Mouse (Mus musculus): ENCODE data around the gene Frrs1l. TPM values are rescaled to one million over a fixed set of nuclear protein-coding genes. Genes with fewer than 3 reads are reported as not detected.

Frrs1l gene
- total and polyA plus RNA-seq, 3 experiments = not detected

DNA sequence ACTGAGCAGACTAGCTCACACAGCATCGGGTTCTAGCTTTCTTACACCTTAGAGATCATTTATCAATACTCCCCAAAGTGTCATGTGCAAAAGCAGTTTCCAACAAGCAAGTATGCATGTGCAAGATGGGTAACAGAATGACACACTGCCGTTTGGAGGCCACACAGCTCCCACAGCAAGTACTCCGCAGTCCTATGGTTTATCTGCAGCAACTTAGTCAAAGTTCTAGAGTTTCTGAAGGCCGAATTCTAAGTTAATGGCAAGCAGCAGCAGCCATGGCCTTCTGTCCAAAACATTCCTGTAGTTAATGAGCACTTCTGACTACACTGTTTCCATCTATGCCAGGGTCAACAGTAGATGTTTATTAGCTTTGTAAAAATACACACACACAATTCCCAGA, 63.2 kb downstream of the Frrs1l start:
- DNase-seq (ENCODE audit: extremely low read depth) = no peak
- H3K9ac ChIP-seq (ENCODE audit: insufficient read depth, low read depth) = no peak overlapping the region
- H3K27ac ChIP-seq (ENCODE audit: insufficient read depth, low read depth) = no peak overlapping the region
- no peaks in the 10 kb centered on the region for H3K9me3 ChIP-seq (replicated peaks; ENCODE audit: low read length)
- H3K4me1 ChIP-seq (ENCODE audit: control insufficient read depth in 1 of 2, insufficient read depth in 2 of 2) = peaks cover 0 to 13% of the 10 kb centered on the region in 2 experiments; a peak in 1 of 4 replicates
- in situ Hi-C loops (cut with MboI; ENCODE audit: low pct_ligation_motif_present, low pct_unique_long_range_greater_than_20kb, low sequenced_read_pairs) (no loop called here), dilution Hi-C loops (cut with MboI; ENCODE audit: extremely low pct_ligation_motif_present, extremely low pct_unique_long_range_greater_than_20kb, low sequenced_read_pairs) (no loop called here)
- peaks cover 35 to 90% of the 10 kb centered on the region in 2 experiments for H3K36me3 ChIP-seq (replicated peaks in 1 of 2; ENCODE audit: control insufficient read depth in 1 of 2, insufficient read depth in 1 of 2, low read length in 1 of 2)
- H3K4me2 ChIP-seq (ENCODE audit: insufficient read depth, low read depth, poor library complexity, severe bottlenecking) = no peak overlapping the region
- no peak for TF ChIP-seq ETS1 (conservative IDR thresholded peaks at IDR 0.05; ENCODE audit: low read depth, low read length)
- no peak for TF ChIP-seq NELFE (IDR thresholded peaks at IDR 0.05; ENCODE audit: low read depth, low read length)
- TF ChIP-seq HCFC1 (IDR thresholded peaks at IDR 0.05; ENCODE audit: low read depth, low read length) = no peak
- TF ChIP-seq MYC (IDR thresholded peaks at IDR 0.05; ENCODE audit: low read depth, low read length) = no peak
- TF ChIP-seq RAD21 (IDR thresholded peaks at IDR 0.05; ENCODE audit: low read depth, low read length) = no peak
- no peak for TF ChIP-seq IRF4 (IDR thresholded peaks at IDR 0.05; ENCODE audit: low read depth, low read length)
- no peak for TF ChIP-seq ZKSCAN1 (IDR thresholded peaks at IDR 0.05; ENCODE audit: borderline replicate concordance, low read depth, low read length)
- no peak for TF ChIP-seq RCOR1 (conservative IDR thresholded peaks at IDR 0.05; ENCODE audit: low read depth, low read length)
- TF ChIP-seq KAT2A (IDR thresholded peaks at IDR 0.05; ENCODE audit: insufficient replicate concordance, low read length) = no peak
- TF ChIP-seq USF2 (conservative IDR thresholded peaks at IDR 0.05; ENCODE audit: low read depth, low read length) = no peak
- no peak for TF ChIP-seq TBP (conservative IDR thresholded peaks at IDR 0.05; ENCODE audit: low read depth, low read length)
- TF ChIP-seq ZMIZ1 (IDR thresholded peaks at IDR 0.05; ENCODE audit: low read depth, low read length) = no peak
- H3K27me3 ChIP-seq (replicated peaks) = no peaks in the 10 kb centered on the region
- H3K4me3 ChIP-seq (replicated peaks in 1 of 3; ENCODE audit: low read depth in 2 of 3, low read length in 2 of 3, poor library complexity in 1 of 3) = no peak overlapping the region
- no peaks in the 10 kb centered on the region for H3K79me2 ChIP-seq (replicated peaks; ENCODE audit: control insufficient read depth, extremely low read depth, insufficient read depth, poor library complexity, severe bottlenecking)

DNA sequence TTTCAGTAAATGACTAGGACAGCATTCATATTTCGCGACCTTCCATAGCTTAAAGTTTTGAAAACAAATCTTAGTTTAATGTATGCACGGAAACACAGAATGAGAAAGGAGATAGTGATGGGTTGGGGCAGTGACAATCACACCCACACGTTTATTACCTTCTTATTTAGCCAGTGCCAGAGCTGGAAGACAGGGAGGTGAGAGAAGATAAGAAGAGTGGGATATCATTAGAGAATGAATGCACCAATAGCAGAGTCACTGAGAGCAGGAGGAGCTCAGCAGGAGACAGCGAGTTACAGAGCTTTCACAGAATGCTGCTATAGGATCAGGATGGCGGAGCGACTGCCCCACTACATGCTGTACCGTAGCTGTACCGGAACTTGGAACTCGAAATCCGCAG, 68.0 kb downstream of the Frrs1l start:
- H3K4me1 ChIP-seq (ENCODE audit: control insufficient read depth in 1 of 2, insufficient read depth in 2 of 2) = peaks cover 0 to 13% of the 10 kb centered on the region in 2 experiments; a peak in 1 of 4 replicates
- dilution Hi-C loops (cut with MboI; ENCODE audit: extremely low pct_ligation_motif_present, extremely low pct_unique_long_range_greater_than_20kb, low sequenced_read_pairs) = no loop called here
- H3K27me3 ChIP-seq (replicated peaks) = no peaks in the 10 kb centered on the region
- TF ChIP-seq RAD21 (IDR thresholded peaks at IDR 0.05; ENCODE audit: low read depth, low read length) (no peak), CHD1 (IDR thresholded peaks at IDR 0.05; ENCODE audit: low read depth, low read length) (no peak), ZMIZ1 (IDR thresholded peaks at IDR 0.05; ENCODE audit: low read depth, low read length) (no peak), MXI1 (IDR thresholded peaks at IDR 0.05; ENCODE audit: low read depth, low read length) (no peak), HCFC1 (IDR thresholded peaks at IDR 0.05; ENCODE audit: low read depth, low read length) (no peak), MAZ (IDR thresholded peaks at IDR 0.05; ENCODE audit: low read depth, low read length) (no peak), MEF2A (IDR thresholded peaks at IDR 0.05; ENCODE audit: borderline replicate concordance, low read depth, low read length) (no peak), JUN (IDR thresholded peaks at IDR 0.05; ENCODE audit: insufficient read depth, low read depth, low read length) (no peak), IRF4 (IDR thresholded peaks at IDR 0.05; ENCODE audit: low read depth, low read length) (no peak), ZC3H11A (IDR thresholded peaks at IDR 0.05; ENCODE audit: low read depth, low read length) (no peak), NRF1 (IDR thresholded peaks at IDR 0.05; ENCODE audit: low read depth, low read length) (no peak), UBTF (IDR thresholded peaks at IDR 0.05; ENCODE audit: low read depth, low read length) (no peak), BHLHE40 (IDR thresholded peaks at IDR 0.05; ENCODE audit: low read depth, low read length) (no peak), ZKSCAN1 (IDR thresholded peaks at IDR 0.05; ENCODE audit: borderline replicate concordance, low read depth, low read length) (no peak), USF2 (conservative IDR thresholded peaks at IDR 0.05; ENCODE audit: low read depth, low read length) (no peak), USF1 (IDR thresholded peaks at IDR 0.05; ENCODE audit: low read depth, low read length) (no peak), SMC3 (IDR thresholded peaks at IDR 0.05; ENCODE audit: low read depth, low read length) (no peak)
- in situ Hi-C loops (cut with MboI; ENCODE audit: low pct_ligation_motif_present, low pct_unique_long_range_greater_than_20kb, low sequenced_read_pairs) = no loop called here
- H3K36me3 ChIP-seq (replicated peaks in 1 of 2; ENCODE audit: control insufficient read depth in 1 of 2, insufficient read depth in 1 of 2, low read length in 1 of 2) = peaks cover 35 to 76% of the 10 kb centered on the region in 2 experiments
- no peaks in the 10 kb centered on the region for H3K79me2 ChIP-seq (replicated peaks; ENCODE audit: control insufficient read depth, extremely low read depth, insufficient read depth, poor library complexity, severe bottlenecking)
- H3K9ac ChIP-seq (ENCODE audit: insufficient read depth, low read depth) = no peak overlapping the region
- H3K27ac ChIP-seq (ENCODE audit: insufficient read depth, low read depth) = no peak overlapping the region
- H3K9me3 ChIP-seq (replicated peaks; ENCODE audit: low read length) = no peaks in the 10 kb centered on the region
- DNase-seq (ENCODE audit: extremely low read depth) = no peak
- no peak overlapping the region for H3K4me2 ChIP-seq (ENCODE audit: insufficient read depth, low read depth, poor library complexity, severe bottlenecking)
- H3K4me3 ChIP-seq (replicated peaks in 1 of 3; ENCODE audit: low read depth in 2 of 3, low read length in 2 of 3, poor library complexity in 1 of 3) = no peak overlapping the region
